Mouse (Mus musculus) lung, postnatal 10 days (tissue): ENCODE measurements around the gene Ube2g2.

ENCODE experiments used
- DNase-seq: peaks from one replicate; pipeline ENCODE4 v3.0.0; 2021

Gene Ube2g2

GRCm38 (mm10) chr10:77622055-77622988 lies at the start of gene Ube2g2:
TSS of gene Ube2g2 (plus strand) at chr10:77622275.
- peak; percentile 94 for DNase-seq

GRCm38 (mm10) chr10:77573162-77573561 lies 48.9 kb upstream of the Ube2g2 start:
- no peak for DNase-seq

GRCm38 (mm10) chr10:77580027-77580920 lies 41.8 kb upstream of the Ube2g2 start:
- DNase-seq, result peak; percentile 33

- no peak for DNase-seq
Observed at GRCm38 (mm10) chr10:77581023-77581407, 41.1 kb upstream of the Ube2g2 start.

- peak; percentile 96 for DNase-seq
Observed at GRCm38 (mm10) chr10:77581408-77582284, 40.4 kb upstream of the Ube2g2 start, which contains the start of gene Pttg1ip. TSS of gene Pttg1ip (plus strand) at chr10:77581720.

GRCm38 (mm10) chr10:77582285-77582618 lies 39.8 kb upstream of the Ube2g2 start:
- no peak for DNase-seq

- peak; percentile 61 for DNase-seq
Observed at GRCm38 (mm10) chr10:77583795-77584422, 38.2 kb upstream of the Ube2g2 start.

- no peak for DNase-seq
Observed at GRCm38 (mm10) chr10:77586637-77587036, 35.4 kb upstream of the Ube2g2 start.

- DNase-seq, result no peak
Observed at GRCm38 (mm10) chr10:77587091-77587775, 34.8 kb upstream of the Ube2g2 start.

- no peak for DNase-seq
Observed at GRCm38 (mm10) chr10:77588036-77588435, 34.0 kb upstream of the Ube2g2 start.

GRCm38 (mm10) chr10:77589117-77589516 lies 33.0 kb upstream of the Ube2g2 start:
- no peak for DNase-seq

GRCm38 (mm10) chr10:77589749-77590148 lies 32.3 kb upstream of the Ube2g2 start:
- DNase-seq, result no peak

- peak; percentile 66 for DNase-seq
Observed at GRCm38 (mm10) chr10:77590812-77591211, 31.3 kb upstream of the Ube2g2 start.

- no peak for DNase-seq
Observed at GRCm38 (mm10) chr10:77591546-77591945, 30.5 kb upstream of the Ube2g2 start.

- no peak for DNase-seq
Observed at GRCm38 (mm10) chr10:77596060-77596459, 26.0 kb upstream of the Ube2g2 start.

GRCm38 (mm10) chr10:77603021-77603420 lies 19.1 kb upstream of the Ube2g2 start:
- no peak for DNase-seq

- no peak for DNase-seq
Observed at GRCm38 (mm10) chr10:77604111-77604510, 18.0 kb upstream of the Ube2g2 start.

- peak; percentile 57 for DNase-seq
Observed at GRCm38 (mm10) chr10:77604958-77605357, 17.1 kb upstream of the Ube2g2 start.

- peak; percentile 64 for DNase-seq
Observed at GRCm38 (mm10) chr10:77605368-77605767, 16.7 kb upstream of the Ube2g2 start.

GRCm38 (mm10) chr10:77605908-77606826 lies 15.9 kb upstream of the Ube2g2 start, which contains the start of the genes Sumo3 and Gm49325:
TSS of gene Sumo3 (plus strand) at chr10:77606097.
TSS of gene Gm49325 (plus strand) at chr10:77606197.
- DNase-seq, result peak; percentile 99
